ENCODE assay signal across 24 mouse cellular contexts in the genomic region with DNA sequence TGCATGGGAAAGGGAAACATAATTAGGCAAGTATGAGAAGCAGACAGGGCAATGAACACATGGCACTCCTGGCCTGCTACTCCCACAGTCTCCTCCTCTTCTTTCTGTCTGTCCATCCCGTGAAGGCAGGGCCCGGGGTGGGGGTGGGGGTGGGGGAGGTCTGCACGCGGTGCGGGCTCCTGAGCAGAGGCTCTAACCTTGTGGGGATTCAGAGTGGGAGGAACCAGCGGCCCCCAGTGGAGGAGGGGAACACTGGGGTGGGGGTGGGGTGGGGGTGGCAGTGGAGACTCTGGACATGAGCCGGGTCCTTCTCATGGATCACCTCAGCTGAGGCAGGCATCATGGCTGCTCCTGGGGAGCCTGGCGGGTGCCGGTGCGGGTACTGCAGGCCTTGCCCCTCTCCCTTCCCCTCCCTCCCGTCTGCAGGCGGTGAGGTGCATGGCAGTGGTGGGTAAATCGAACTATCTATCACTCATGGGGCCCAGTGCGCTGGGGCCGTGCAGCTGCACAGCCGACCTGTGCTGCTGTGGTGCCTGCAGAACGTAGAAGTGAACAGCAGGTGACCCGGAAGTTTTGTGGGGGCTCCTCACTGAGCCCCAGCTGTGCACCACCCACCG.
DNase-seq lines count a peak whose midpoint lies in the region; ATAC-seq and TF ChIP-seq lines count a peak whose summit lies in the region.
"Had no signal": no experiment of that assay in that cellular context is flagged by ENCODE, and none has a peak within 500 bp of the region (broad histone marks: within the 10 kb centered on the region; RNA-seq: fewer than 3 reads in every experiment).

No protein-coding gene starts in this region.

- no peak for DNase-seq in heart, embryonic 10.5 days (ENCODE audit: low spot score)
- DNase-seq in heart, adult 18-20 months = no peak
- peak; percentile 13 for DNase-seq in hindbrain, embryonic 11.5 days (ENCODE audit: low spot score)
- DNase-seq in midbrain, embryonic 11.5 days (ENCODE audit: low spot score, missing footprints) = no peak
- no peak for DNase-seq in midbrain, embryonic 10.5 days (ENCODE audit: low spot score)
- DNase-seq in ES-E14 (ENCODE audit: low read depth, low spot score) = no peak
- no peak for DNase-seq in retina, embryonic 14.5 days (ENCODE audit: low spot score)
- DNase-seq: adrenal gland, postnatal 36 days; B cell, adult 2 months; cerebellum, adult 9-10 months; gastrocnemius, postnatal 36 days; kidney, adult 8-10 months; layer of hippocampus, postnatal 36 days; lung, adult 2 months; retina, postnatal 1 day; right cerebral cortex, postnatal 4 days; thymus, postnatal 36 days had no signal

- no peaks in the 10 kb centered on the region for H3K36me3 ChIP-seq in heart, embryonic 10.5 days
- no peaks in the 10 kb centered on the region for H3K36me3 ChIP-seq in hindbrain, embryonic 11.5 days (ENCODE audit: control insufficient read depth, insufficient read depth, low read length)
- no peaks in the 10 kb centered on the region for H3K36me3 ChIP-seq in hindbrain, embryonic 13.5 days
- H3K36me3 ChIP-seq in midbrain, embryonic 11.5 days (ENCODE audit: control insufficient read depth, insufficient read depth, low read length) = no peaks in the 10 kb centered on the region
- no peaks in the 10 kb centered on the region for H3K36me3 ChIP-seq in midbrain, embryonic 10.5 days
- no peaks in the 10 kb centered on the region for H3K36me3 ChIP-seq in ES-E14 (ENCODE audit: control insufficient read depth, insufficient read depth, low read length, poor library complexity, severe bottlenecking)
- H3K36me3 ChIP-seq: embryonic facial prominence, embryonic 15.5 days; hindbrain, embryonic 15.5 days had no signal

- in situ Hi-C loops in ES-E14 (cut with MboI; ENCODE audit: low sequenced_read_pairs in 2 of 2, unreplicated experiment in 2 of 2) = no loop called here

- no peak overlapping the region for H3K9ac ChIP-seq in hindbrain, embryonic 11.5 days (ENCODE audit: low read depth, low read length)
- H3K9ac ChIP-seq in hindbrain, embryonic 13.5 days = no peak overlapping the region
- no peak overlapping the region for H3K9ac ChIP-seq in midbrain, embryonic 11.5 days (ENCODE audit: low read length)
- H3K9ac ChIP-seq in ES-E14 (ENCODE audit: insufficient read depth, low read depth, low read length, poor library complexity, severe bottlenecking) = peak overlapping the region; percentile 6; the same call in 1 of the 2 replicates
- H3K9ac ChIP-seq: embryonic facial prominence, embryonic 15.5 days; forebrain, embryonic 13.5 days; hindbrain, embryonic 15.5 days had no signal

- peak overlapping the region; percentile 42 for H3K4me3 ChIP-seq in heart, embryonic 10.5 days
- no peak overlapping the region for H3K4me3 ChIP-seq in hindbrain, embryonic 11.5 days (ENCODE audit: low read depth, low read length)
- no peak overlapping the region for H3K4me3 ChIP-seq in hindbrain, embryonic 13.5 days
- H3K4me3 ChIP-seq in midbrain, embryonic 11.5 days (ENCODE audit: low read depth, low read length) = no peak overlapping the region
- H3K4me3 ChIP-seq in midbrain, embryonic 10.5 days = no peak overlapping the region
- peak overlapping the region; percentile 3 to 45; a peak in 2 of 4 replicates for H3K4me3 ChIP-seq in ES-E14 (ENCODE audit: insufficient read depth in 1 of 2, low read depth in 1 of 2, low read length in 2 of 2, poor library complexity in 1 of 2, severe bottlenecking in 1 of 2)
- H3K4me3 ChIP-seq: embryonic facial prominence, embryonic 15.5 days; forebrain, embryonic 13.5 days; hindbrain, embryonic 15.5 days had no signal

- H3K9me3 ChIP-seq in heart, embryonic 10.5 days = no peaks in the 10 kb centered on the region
- no peaks in the 10 kb centered on the region for H3K9me3 ChIP-seq in hindbrain, embryonic 11.5 days (ENCODE audit: control insufficient read depth, low read length)
- H3K9me3 ChIP-seq in hindbrain, embryonic 13.5 days = no peaks in the 10 kb centered on the region
- H3K9me3 ChIP-seq in midbrain, embryonic 11.5 days (ENCODE audit: control insufficient read depth, low read length) = no peaks in the 10 kb centered on the region
- 0 out of 2 replicates have a peak, but pooled peaks cover 9% of the 10 kb centered on the region for H3K9me3 ChIP-seq in midbrain, embryonic 10.5 days (replicated peaks)
- no peaks in the 10 kb centered on the region for H3K9me3 ChIP-seq in ES-E14 (ENCODE audit: control insufficient read depth, insufficient read depth, low read depth, low read length)
- H3K9me3 ChIP-seq: embryonic facial prominence, embryonic 15.5 days; forebrain, embryonic 13.5 days; hindbrain, embryonic 15.5 days had no signal

- H3K27me3 ChIP-seq in heart, embryonic 10.5 days (ENCODE audit: insufficient read depth, poor library complexity, severe bottlenecking) = no peaks in the 10 kb centered on the region
- H3K27me3 ChIP-seq in hindbrain, embryonic 11.5 days (ENCODE audit: control insufficient read depth, insufficient read depth, low read length) = no peaks in the 10 kb centered on the region
- no peaks in the 10 kb centered on the region for H3K27me3 ChIP-seq in hindbrain, embryonic 13.5 days
- H3K27me3 ChIP-seq in midbrain, embryonic 11.5 days (ENCODE audit: control insufficient read depth, insufficient read depth, low read length) = no peaks in the 10 kb centered on the region
- H3K27me3 ChIP-seq in midbrain, embryonic 10.5 days (ENCODE audit: low read depth, poor library complexity, severe bottlenecking) = no peaks in the 10 kb centered on the region
- H3K27me3 ChIP-seq: embryonic facial prominence, embryonic 15.5 days; forebrain, embryonic 13.5 days; hindbrain, embryonic 15.5 days had no signal

- no peak overlapping the region for H3K27ac ChIP-seq in heart, embryonic 10.5 days
- no peak overlapping the region for H3K27ac ChIP-seq in hindbrain, embryonic 11.5 days (ENCODE audit: low read depth, low read length)
- no peak overlapping the region for H3K27ac ChIP-seq in hindbrain, embryonic 13.5 days
- H3K27ac ChIP-seq in midbrain, embryonic 11.5 days (ENCODE audit: low read depth, low read length) = no peak overlapping the region
- no peak overlapping the region for H3K27ac ChIP-seq in midbrain, embryonic 10.5 days (replicated peaks)
- no peak overlapping the region for H3K27ac ChIP-seq in ES-E14 (ENCODE audit: insufficient read depth, low read depth, low read length, poor library complexity, severe bottlenecking)
- H3K27ac ChIP-seq: embryonic facial prominence, embryonic 15.5 days; forebrain, embryonic 13.5 days; hindbrain, embryonic 15.5 days; macrophage had no signal

- no peak overlapping the region for H3K4me2 ChIP-seq in hindbrain, embryonic 11.5 days (replicated peaks; ENCODE audit: low read depth, low read length)
- no peak overlapping the region for H3K4me2 ChIP-seq in hindbrain, embryonic 13.5 days
- H3K4me2 ChIP-seq in midbrain, embryonic 11.5 days = no peak overlapping the region
- H3K4me2 ChIP-seq: embryonic facial prominence, embryonic 15.5 days; forebrain, embryonic 13.5 days; hindbrain, embryonic 15.5 days; liver, embryonic 11.5 days had no signal

- ATAC-seq in hindbrain, embryonic 11.5 days (ENCODE audit: low FRiP score) = peak; percentile 57
- no peak for ATAC-seq in hindbrain, embryonic 13.5 days (ENCODE audit: low FRiP score)
- peak; percentile 58 for ATAC-seq in midbrain, embryonic 11.5 days (ENCODE audit: low FRiP score)
- ATAC-seq: forebrain, embryonic 13.5 days; Patski had no signal

- H3K4me1 ChIP-seq in heart, embryonic 10.5 days = no peaks in the 10 kb centered on the region
- no peaks in the 10 kb centered on the region for H3K4me1 ChIP-seq in hindbrain, embryonic 11.5 days (replicated peaks; ENCODE audit: control insufficient read depth, insufficient read depth, low read length)
- no peaks in the 10 kb centered on the region for H3K4me1 ChIP-seq in hindbrain, embryonic 13.5 days (replicated peaks)
- no peaks in the 10 kb centered on the region for H3K4me1 ChIP-seq in midbrain, embryonic 11.5 days (ENCODE audit: control insufficient read depth, insufficient read depth, low read length)
- H3K4me1 ChIP-seq in midbrain, embryonic 10.5 days = no peaks in the 10 kb centered on the region
- no peaks in the 10 kb centered on the region for H3K4me1 ChIP-seq in ES-E14 (ENCODE audit: control insufficient read depth in 2 of 2, insufficient read depth in 2 of 2, low read length in 2 of 2, poor library complexity in 1 of 2)
- H3K4me1 ChIP-seq: embryonic facial prominence, embryonic 15.5 days; forebrain, embryonic 13.5 days; hindbrain, embryonic 15.5 days had no signal

- 50% methylated on average over 18 of the region's 19 CpGs for WGBS in heart, embryonic 10.5 days
- WGBS in hindbrain, embryonic 11.5 days = 66% methylated on average over 14 of the region's 19 CpGs
- WGBS in hindbrain, embryonic 13.5 days = 68% methylated on average over 18 of the region's 19 CpGs
- 68% methylated on average over 19 of the region's 19 CpGs for WGBS in midbrain, embryonic 11.5 days
- WGBS in midbrain, embryonic 10.5 days = 66% methylated on average over 19 of the region's 19 CpGs

TF ChIP-seq in ES-E14, 5 proteins besides CTCF, POLR2A, EP300 and RAD21:
- TF ChIP-seq ZC3H11A (IDR thresholded peaks at IDR 0.05; ENCODE audit: borderline replicate concordance, low read depth, low read length) (no peak), HCFC1 (IDR thresholded peaks at IDR 0.05; ENCODE audit: borderline replicate concordance, insufficient read depth, low read length) (no peak), ZNF384 (IDR thresholded peaks at IDR 0.05; ENCODE audit: low read depth, low read length) (no peak), CHD2 (IDR thresholded peaks at IDR 0.05; ENCODE audit: low read depth, low read length) (no peak), MAFK (IDR thresholded peaks at IDR 0.05; ENCODE audit: insufficient read depth, low read depth, low read length) (no peak)

Comparison
In these comparisons a context has a peak if more than half of its experiments do, and no peak if none do; other contexts are left out.
1. H3K4me3 ChIP-seq: peak in heart, embryonic 10.5 days (single experiment) and ES-E14 (2 of 2); none in hindbrain, embryonic 11.5 days (single experiment), hindbrain, embryonic 13.5 days (single experiment), midbrain, embryonic 11.5 days (single experiment) and midbrain, embryonic 10.5 days (single experiment).